Mouse (Mus musculus) embryonic fibroblast, embryonic 13.5 days (primary cell): ENCODE data around the gene C1rl. TPM values are rescaled to one million over a fixed set of nuclear protein-coding genes. Genes with fewer than 3 reads are reported as not detected.
"Not testable (repeated sequence)": the region's sequence is repeated elsewhere in the genome, so short reads cannot be mapped to it uniquely, and the experiment has no call there.

ENCODE experiments used
- H3K27ac ChIP-seq: 2 replicates; pipeline ENCODE4 v1.5.1; 2012; ENCODE audit warnings: low read length, control low read depth, inconsistent platforms; ENCODE audit not compliant: insufficient read depth
- H3K4me1 ChIP-seq: 2 replicates; pipeline ENCODE4 v1.6.1; 2011; ENCODE audit warnings: low read length; ENCODE audit not compliant: control insufficient read depth, insufficient read depth
- H3K4me3 ChIP-seq: 2 replicates; pipeline ENCODE4 v1.5.1; 2011; ENCODE audit warnings: mild to moderate bottlenecking, control low read depth, low read length; ENCODE audit not compliant: insufficient read depth
- CTCF ChIP-seq: IDR thresholded peaks from 2 replicates; pipeline ENCODE4 v1.5.1; 2011; ENCODE audit warnings: mild to moderate bottlenecking, control low read depth, low read length, moderate library complexity, borderline replicate concordance; ENCODE audit not compliant: insufficient read depth
- POLR2A ChIP-seq: IDR thresholded peaks from 2 replicates; pipeline ENCODE4 v1.6.1; 2011; ENCODE audit warnings: low read depth, mild to moderate bottlenecking, control low read depth, low read length, moderate library complexity
- polyA plus RNA-seq: library from polyadenylated mRNA; stranded (reverse); fragments of >200 nt; gene quantifications from 2 replicates; pipeline ENCODE4 v1.2.4, GENCODE M21; 2011; ENCODE audit warnings: low read depth; ENCODE audit not compliant: missing spikeins, insufficient read length

Gene C1rl
- polyA plus RNA-seq, 1 experiment: 3.6 TPM

DNA sequence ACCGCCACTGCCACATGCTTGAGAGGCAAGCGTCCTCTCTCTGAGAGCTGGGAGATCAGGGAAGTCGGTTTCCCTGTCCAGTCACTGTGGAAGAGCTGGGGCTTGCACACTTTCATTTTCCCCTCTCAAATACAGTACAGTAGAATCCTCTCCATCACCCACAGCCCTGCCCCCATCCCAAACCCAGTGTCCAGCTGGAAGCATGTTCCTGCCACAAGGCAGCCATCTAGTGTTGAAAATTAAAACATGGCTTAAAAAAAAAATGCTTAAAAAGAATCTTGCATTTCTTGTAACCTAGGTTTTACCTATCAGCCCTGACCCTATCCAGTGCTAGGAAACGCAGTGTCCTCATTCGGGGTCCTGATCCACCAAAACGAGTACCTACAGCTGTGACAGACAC is 51.6 kb downstream of the C1rl start:
- Histone ChIP-seq H3K27ac (no peak overlapping the region), H3K4me1 (no peaks in the 10 kb centered on the region), H3K4me3 (no peak overlapping the region)
- TF ChIP-seq POLR2A: no peak

DNA sequence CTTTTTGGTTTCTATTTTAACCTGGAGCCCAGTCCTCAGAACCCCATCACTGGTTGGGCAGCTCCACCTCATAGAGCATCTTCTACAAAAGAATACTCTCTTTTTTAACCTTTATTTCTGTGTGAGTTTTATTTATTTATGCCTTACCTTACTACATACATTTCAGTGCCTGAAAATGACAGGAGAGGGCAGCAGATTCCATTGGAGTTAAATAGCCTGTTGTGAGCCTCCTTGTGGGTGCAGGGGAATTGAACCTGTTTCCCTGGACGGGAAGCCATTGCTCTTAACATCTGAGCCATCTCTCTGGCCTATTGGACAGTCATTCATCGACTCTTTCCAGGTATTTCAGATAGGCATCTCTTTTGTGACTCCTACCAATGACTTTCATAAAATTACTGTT is 52.5 kb downstream of the C1rl start:
- no peak overlapping the region for H3K4me3 ChIP-seq
- no peak overlapping the region for H3K27ac ChIP-seq
- no peak for TF ChIP-seq CTCF
- TF ChIP-seq POLR2A: no peak
- no peaks in the 10 kb centered on the region for H3K4me1 ChIP-seq

DNA sequence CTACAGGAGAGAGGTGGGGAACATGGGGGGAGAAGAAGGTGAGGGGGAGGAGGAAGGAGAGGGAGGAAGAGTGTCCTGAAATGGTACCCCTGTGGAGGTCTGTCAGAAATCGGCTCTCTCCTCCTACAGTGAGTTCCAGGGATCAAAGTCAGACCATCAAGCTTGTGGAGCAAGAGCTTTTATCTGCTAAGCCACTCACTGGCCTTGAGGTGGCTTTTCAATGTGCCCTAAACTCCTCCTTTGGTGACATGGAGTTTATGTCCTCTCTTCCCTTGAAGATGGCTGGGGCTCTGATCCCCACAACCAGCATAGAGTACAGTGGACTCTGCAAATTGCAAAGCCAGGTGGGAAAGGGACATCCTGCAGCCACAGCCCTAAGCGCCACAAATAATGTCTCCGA is 55.1 kb downstream of the C1rl start:
- H3K4me1 ChIP-seq, H3K4me3 ChIP-seq, H3K27ac ChIP-seq: not testable (repeated sequence)

DNA sequence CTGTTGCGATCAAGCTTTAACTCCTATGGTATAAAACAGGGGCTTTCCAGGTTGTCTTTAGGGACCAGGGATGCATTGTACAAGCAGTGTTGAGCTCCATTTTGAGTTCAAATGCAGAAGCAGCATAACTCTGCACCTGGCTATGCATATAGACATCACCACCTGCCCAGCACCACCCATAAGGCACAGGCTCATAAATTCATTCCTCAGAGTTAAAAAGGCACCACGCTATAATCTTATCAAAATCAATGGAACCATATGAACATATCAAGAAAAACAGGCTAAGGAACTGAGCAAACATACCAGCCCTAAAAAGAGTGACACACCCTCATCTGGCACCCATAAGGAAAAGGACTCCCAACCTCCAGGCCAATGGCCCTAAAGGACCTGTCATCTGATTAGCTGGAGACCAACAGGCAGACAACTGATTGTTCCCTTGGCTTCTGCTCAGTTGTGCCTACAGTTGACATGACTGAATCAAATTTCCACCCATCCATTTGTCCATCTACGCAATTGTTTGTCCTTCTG is 56.2 kb downstream of the C1rl start:
- Histone ChIP-seq H3K4me3 (no peak overlapping the region), H3K27ac (no peak overlapping the region), H3K4me1 (no peaks in the 10 kb centered on the region)
- TF ChIP-seq CTCF (no peak), POLR2A (no peak)

DNA sequence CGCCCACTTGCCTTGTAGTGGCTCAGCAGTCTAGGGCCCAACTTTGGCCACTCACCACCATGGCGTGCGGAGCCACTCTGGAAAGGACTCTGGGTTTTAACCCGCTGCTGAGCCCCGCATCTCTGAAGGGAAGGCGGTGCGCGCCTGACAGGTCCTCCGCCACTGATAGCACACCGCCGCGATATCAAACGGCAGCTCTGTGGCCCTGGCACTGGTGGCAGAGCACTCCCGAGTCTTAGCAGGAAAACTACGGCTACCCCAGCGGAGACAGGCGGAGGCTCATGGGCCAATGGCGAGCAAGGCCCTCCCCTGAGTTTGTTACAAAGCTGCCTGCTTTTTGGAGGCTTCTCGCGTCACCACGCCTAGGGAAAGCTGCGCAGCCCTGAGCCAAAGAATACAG is 59.9 kb downstream of the C1rl start:
- no peak for TF ChIP-seq POLR2A
- TF ChIP-seq CTCF: no peak
- Histone ChIP-seq H3K4me1 (no peaks in the 10 kb centered on the region), H3K27ac (no peak overlapping the region), H3K4me3 (no peak overlapping the region)

DNA sequence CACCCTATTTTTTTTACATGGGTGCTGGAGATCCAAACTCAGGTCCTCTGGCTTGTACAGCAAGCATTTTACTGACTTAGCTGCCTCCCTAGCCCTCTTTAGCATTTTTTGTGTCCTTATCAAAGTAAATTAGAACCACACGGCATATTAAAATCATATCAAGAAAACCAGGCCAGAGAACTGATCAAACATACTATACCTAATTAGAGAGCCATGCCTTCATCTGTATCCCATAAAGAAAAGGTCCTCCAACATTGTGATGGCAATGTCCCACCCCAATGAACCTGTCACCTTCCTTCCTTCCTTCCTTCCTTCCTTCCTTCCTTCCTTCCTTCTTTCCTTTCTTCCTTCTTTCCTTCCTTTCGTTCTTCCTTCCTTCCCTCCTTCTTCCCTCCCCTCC is 63.0 kb downstream of the C1rl start:
- not testable (repeated sequence) for H3K4me3 ChIP-seq, H3K27ac ChIP-seq, H3K4me1 ChIP-seq

Other genes with a start within 250 kb of the C1rl start
- gene Cd163, start 188.5 kb upstream of the C1rl start, polyA plus RNA-seq: not detected in 2 replicates
- 36.1 and 40.0 TPM in 2 replicates for gene Pex5, start 78.0 kb upstream of the C1rl start, polyA plus RNA-seq
- 0.38 and 0.44 TPM in 2 replicates for gene Clstn3, start 28.3 kb upstream of the C1rl start, polyA plus RNA-seq
- 15.4 and 30.1 TPM in 2 replicates for gene C1ra, start 19.3 kb downstream of the C1rl start, polyA plus RNA-seq
- gene C1s1, start 49.2 kb downstream of the C1rl start, polyA plus RNA-seq: 17.0 and 50.4 TPM in 2 replicates
- gene C1rb, start 77.2 kb downstream of the C1rl start, polyA plus RNA-seq: not detected in 2 replicates
- gene C1s2, start 143.0 kb downstream of the C1rl start, polyA plus RNA-seq: 0.42 TPM in 1 of 2 replicates, not detected in the other
- 51.4 and 67.0 TPM in 2 replicates for gene Lpcat3, start 169.9 kb downstream of the C1rl start, polyA plus RNA-seq
- gene Emg1, start 219.1 kb downstream of the C1rl start, polyA plus RNA-seq: 67.1 and 68.9 TPM in 2 replicates
- 249 and 253 TPM in 2 replicates for gene Phb2, start 219.2 kb downstream of the C1rl start, polyA plus RNA-seq
- gene Ptpn6, start 245.6 kb downstream of the C1rl start, polyA plus RNA-seq: 0.53 and 4.3 TPM in 2 replicates
- 149 and 157 TPM in 2 replicates for gene Grcc10, start 248.3 kb downstream of the C1rl start, polyA plus RNA-seq